Mouse (Mus musculus): Measurements from ENCODE around the gene Mmp23.
"Not testable (repeated sequence)": the region's sequence is repeated elsewhere in the genome, so short reads cannot be mapped to it uniquely, and the experiment has no call there.

Gene Mmp23

DNA sequence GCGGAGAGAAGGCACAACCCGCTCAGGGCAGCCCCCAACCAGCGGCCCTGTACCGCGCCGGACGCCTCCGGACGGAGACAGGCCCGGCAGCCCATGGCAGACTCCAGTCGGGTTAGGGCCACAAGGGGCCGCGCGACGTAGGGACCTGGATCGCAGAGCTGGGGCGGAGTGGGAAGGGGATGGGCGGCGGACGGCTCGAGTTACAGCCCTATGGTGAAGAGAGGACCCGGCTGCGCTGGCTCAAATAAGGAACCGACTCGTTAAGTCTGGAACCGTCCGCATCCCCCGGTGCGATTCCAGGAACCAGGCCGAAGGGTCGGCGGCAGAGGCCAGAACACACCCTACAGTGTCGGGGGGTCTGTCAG lies at the start of gene Mmp23:
Mmp23 (minus strand) TSS at position 299 of the 365 bp plus-strand sequence.
- no peak for DNase-seq

- DNase-seq: no peak
Measured at GRCm38 (mm10) chr4:155700425-155700824, 47.2 kb upstream of the Mmp23 start.

- DNase-seq: no peak
Measured at GRCm38 (mm10) chr4:155696261-155697255, 43.4 kb upstream of the Mmp23 start.

DNA sequence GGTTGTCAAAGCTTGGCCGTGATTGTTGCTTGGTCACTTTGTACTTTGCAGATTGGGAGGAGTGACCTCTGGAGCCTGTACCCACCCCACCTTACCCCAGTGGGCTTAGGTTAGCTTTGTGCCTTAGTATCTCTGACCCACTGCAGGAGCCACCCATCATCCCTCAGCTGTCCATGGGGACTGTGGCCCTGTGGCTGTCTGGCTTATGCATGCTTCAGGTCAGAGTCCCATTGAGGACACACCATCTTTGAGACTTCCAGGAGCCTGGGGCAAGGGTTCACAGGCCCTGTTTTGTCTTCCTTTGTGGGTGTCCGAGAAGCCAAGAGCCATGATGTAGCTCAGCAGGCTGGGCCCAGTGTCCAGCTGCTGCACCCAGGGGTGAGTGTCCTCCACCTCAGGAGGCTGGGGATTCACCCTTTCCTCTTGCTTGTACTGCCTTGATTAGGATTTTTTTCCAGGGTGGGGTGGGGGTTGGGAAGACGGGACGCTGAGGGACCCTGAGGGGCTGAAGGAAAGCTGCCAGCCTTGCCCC lies 42.4 kb upstream of the Mmp23 start:
- no peak for DNase-seq

DNA sequence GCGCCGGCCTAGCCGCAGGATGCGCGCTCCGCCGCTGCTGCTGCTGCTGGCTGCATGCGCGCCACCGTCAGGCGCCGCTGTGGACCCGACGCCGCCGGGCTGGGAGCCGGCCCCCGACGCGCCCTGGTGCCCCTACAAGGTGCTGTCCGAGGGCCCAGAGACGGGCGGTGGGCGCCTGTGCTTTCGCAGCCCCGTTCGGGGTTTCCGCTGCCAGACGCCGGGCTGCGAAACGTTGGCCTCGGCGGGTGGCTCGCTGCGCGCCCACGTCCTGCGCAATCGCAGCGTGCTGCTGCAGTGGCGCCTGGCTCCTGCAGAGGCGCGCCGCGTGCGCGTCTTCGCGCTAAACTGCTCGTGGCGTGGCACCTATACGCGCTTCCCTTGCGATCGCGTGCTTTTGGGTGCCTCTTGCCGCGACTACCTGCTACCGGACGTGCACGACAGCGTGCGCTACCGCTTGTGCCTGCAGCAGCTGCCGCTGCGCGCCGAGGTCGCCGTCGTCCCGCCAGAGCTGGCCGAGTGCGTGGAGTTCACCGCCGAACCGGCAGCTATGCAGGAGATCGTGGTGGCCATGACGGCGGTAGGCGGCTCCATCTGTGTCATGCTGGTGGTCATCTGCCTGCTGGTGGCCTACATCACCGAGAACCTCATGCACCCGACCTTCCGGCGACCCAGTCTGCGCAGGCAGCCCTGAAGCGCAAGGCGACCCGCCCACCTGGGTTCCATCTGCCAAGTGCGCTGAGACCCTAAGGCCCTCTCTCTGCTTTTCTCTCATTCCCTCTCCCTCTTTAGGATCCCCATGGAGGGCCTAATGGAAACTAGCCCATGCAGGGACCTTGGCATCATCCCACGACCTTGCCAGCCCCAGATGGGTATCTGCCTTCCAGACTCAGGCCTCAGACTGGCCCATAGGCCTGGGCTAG lies 41.6 kb upstream of the Mmp23 start:
- DNase-seq: peak; percentile 87

DNA sequence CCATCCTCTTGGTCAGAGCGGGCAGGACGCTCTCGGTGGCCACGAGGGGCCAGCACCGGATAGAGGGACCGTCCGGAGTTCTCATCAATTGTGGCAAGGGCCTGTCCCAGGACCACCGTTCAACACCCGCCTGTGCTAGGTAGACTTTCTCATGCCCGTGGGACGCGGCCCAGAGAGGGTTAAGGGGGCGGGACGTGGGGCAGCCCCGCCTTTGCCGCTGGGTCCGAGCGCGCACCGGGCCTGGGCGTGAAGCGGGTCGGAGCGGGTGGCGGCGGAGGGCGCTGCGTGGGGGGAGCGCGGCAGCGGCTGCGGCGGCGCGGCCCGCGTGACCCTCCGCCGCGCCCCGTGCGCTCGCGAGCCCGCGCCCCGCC lies 40.9 kb upstream of the Mmp23 start, which contains the start of gene Fndc10:
Fndc10 (plus strand) TSS at position 232 of the 371 bp plus-strand sequence.
- DNase-seq: peak; percentile 79

DNA sequence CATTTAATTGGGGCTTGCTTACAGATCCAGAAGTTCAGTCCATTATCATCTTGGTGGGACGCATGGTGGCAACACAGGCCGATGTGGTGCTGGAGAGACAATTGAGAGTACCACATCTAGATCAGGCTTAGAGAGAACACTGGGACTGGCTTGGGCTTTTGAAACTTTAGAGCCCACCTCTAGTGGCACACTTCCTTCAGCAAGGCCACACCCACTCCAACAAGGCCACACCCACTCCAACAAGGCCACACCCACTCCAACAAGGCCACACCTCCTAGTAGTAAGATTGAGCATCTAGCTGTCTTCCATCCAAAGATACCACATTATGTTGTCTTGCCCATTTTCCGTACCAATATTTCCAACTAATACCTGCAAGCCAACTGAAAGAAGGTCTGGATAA lies 39.2 kb upstream of the Mmp23 start:
- no peak for DNase-seq

DNA sequence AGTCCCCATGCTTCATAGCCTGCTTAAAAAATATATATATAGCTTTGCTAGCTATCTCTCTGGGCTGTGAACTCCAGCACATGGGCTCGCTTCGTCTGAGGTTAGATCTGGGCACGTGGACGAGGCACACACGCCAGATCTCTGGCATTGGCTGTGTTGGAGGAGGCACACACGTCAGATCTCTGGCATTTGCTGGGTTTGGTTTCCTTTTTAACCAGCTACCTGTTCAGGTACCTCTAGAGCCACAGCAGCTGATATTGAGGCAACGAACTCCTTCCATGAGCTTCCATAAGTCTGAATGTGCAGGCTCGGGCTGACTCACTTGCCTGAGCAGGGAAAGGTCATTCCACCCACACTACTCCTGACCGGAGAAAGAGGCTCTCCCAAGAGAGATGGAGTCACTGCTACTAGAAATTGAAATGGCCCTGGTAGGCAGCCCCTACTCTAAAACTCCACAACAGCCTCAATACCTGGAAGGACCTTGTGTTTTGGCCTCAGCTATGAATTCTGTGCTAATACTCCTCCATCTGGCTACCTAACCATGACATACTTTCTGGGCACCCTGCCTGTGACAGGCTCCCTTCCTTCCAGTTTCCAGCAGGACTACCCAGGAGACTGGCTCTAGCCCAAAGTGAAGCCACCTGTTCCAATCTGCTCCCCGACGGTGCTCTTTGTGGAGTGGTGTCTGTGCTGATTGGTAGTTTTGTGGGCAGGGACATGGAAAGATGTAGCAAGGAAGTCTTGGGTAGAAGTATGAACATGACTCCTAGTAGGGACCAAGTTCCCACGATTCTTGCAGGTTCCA lies 37.6 kb upstream of the Mmp23 start:
- DNase-seq: peak; percentile 48

DNA sequence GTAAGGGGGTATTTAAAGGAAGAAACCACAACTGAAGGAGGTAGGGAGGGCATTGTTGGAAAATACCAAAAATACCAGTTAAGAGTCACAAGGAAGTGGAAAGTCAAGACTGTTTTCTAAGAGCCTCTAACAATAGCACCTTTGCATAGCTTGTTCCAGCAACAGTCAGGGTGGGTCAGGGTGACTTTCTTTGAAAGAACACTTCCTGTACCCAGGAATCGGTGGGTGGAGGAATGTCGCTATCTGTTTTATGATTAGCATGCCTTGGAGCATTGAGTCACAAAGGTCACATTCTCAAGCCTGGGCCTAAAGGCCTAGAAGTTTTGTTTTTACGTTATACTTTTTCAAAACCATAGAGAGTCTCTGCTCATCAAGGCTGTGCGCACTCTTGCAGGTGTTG lies 34.6 kb upstream of the Mmp23 start:
- not testable (repeated sequence) for DNase-seq

GRCm38 (mm10) chr4:155683670-155684277 lies 30.6 kb upstream of the Mmp23 start:
- not testable (repeated sequence) for DNase-seq

DNA sequence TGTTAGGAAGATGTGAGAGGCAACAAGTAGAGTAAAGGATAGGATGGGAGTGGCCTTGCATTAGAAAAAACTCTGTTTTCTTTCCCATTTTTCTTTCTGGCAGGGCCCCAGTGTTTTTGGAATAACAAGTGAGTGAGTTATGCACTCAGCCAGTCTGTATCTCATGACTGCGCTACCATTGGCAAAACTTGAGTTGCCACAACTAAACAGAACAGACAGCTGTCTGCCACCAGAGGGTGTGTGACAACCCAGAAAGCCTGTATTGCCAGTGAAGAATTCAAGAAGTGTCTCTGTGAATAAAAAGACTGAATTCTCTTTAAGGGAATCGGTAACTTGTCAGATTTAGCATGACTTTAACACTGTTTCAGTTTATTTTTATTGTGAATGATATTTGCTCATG lies 22.8 kb upstream of the Mmp23 start:
- no peak for DNase-seq

- DNase-seq: no peak
Measured at GRCm38 (mm10) chr4:155672082-155672481, 18.9 kb upstream of the Mmp23 start.

GRCm38 (mm10) chr4:155670236-155670635 lies 17.1 kb upstream of the Mmp23 start:
- DNase-seq: not testable (repeated sequence)

GRCm38 (mm10) chr4:155669598-155670075 lies 16.5 kb upstream of the Mmp23 start:
- no peak for DNase-seq

- peak; percentile 97 for DNase-seq
Measured at GRCm38 (mm10) chr4:155668689-155669597, 15.8 kb upstream of the Mmp23 start, which contains the start of gene Mib2. TSS of gene Mib2 (minus strand) at chr4:155669198.

GRCm38 (mm10) chr4:155666903-155667302 lies 13.7 kb upstream of the Mmp23 start:
- no peak for DNase-seq

- DNase-seq: no peak
Measured at GRCm38 (mm10) chr4:155660641-155661040, 7.5 kb upstream of the Mmp23 start.

GRCm38 (mm10) chr4:155658961-155659360 lies 5.8 kb upstream of the Mmp23 start:
- no peak for DNase-seq

DNA sequence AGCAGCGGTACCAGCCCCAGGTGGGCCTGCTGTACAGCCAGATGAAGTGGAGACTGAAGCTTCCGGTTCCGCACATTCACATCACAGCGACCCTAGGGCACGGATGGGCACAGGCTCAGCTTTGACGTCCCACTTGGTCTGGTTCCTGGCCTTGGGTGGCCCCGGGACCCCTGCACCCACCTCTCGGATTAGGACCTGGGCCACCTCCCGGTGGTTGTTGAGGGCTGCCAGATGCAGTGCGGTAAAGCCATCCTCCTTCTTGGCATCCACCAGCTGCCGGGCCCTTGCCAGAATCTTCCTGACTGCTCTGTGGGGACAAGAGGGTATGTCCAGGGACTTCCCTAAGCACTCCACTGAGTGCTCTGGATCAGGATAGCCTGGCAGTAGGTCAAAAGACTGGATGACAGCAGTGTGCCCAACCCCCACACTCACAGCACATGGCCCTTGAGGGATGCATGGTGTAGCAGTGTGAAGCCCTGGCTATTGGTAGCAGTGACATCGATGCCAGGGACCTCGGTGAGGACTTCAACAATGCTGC lies 3.1 kb upstream of the Mmp23 start:
- no peak for DNase-seq
